Mouse (Mus musculus): Measurements from ENCODE around the gene 4930564D02Rik. TPM values are rescaled to one million over a fixed set of nuclear protein-coding genes. Genes with fewer than 3 reads are reported as not detected.

Gene 4930564D02Rik
- polyA plus RNA-seq, 1 experiment from 2014 or later = not detected

Other genes with a start within 250 kb of the 4930564D02Rik start
- 18.5 and 26.8 TPM in 2 replicates for gene Mov10, start 248.3 kb upstream of the 4930564D02Rik start, polyA plus RNA-seq (2016; fragmentation: Nextera tagmentation; extraction: Ambion mirVana)
- 40.5 and 43.2 TPM in 2 replicates for gene St7l, start 202.8 kb upstream of the 4930564D02Rik start, polyA plus RNA-seq (2016; fragmentation: Nextera tagmentation; extraction: Ambion mirVana)
- 203 and 216 TPM in 2 replicates for gene Capza1, start 202.3 kb upstream of the 4930564D02Rik start, polyA plus RNA-seq (2016; fragmentation: Nextera tagmentation; extraction: Ambion mirVana)
- 0.70 and 0.72 TPM in 2 replicates for gene Wnt2b, start 104.9 kb upstream of the 4930564D02Rik start, polyA plus RNA-seq (2016; fragmentation: Nextera tagmentation; extraction: Ambion mirVana)
- 60.0 and 61.5 TPM in 2 replicates for gene Cttnbp2nl, start 13.7 kb upstream of the 4930564D02Rik start, polyA plus RNA-seq (2016; fragmentation: Nextera tagmentation; extraction: Ambion mirVana)

Measured in neural tube, embryonic 12.5 days (tissue).